Mouse (Mus musculus) forebrain, embryonic 15.5 days (tissue): ENCODE data around the gene Wdr37. TPM values are rescaled to one million over a fixed set of nuclear protein-coding genes. Genes with fewer than 3 reads are reported as not detected.

Experiments used
- ATAC-seq: fragments of 200-750 bp; cut with Nextera tagmentation; replicated peaks from 2 replicates; pipeline ENCODE4 v1.8.0; 2017; ENCODE audit warnings: mild to moderate bottlenecking, moderate TSS enrichment, moderate library complexity
- H3K27ac ChIP-seq: fragments of 300-500 bp; sonication (generic); replicated peaks from 2 replicates; pipeline ENCODE4 v1.5.1; 2015; ENCODE audit warnings: mild to moderate bottlenecking, inconsistent platforms
- H3K27me3 ChIP-seq: fragments of 300-500 bp; sonication (generic); 2 replicates; pipeline ENCODE4 v1.6.1; 2015; ENCODE audit warnings: inconsistent platforms
- H3K36me3 ChIP-seq: fragments of 300-500 bp; sonication (generic); 2 replicates; pipeline ENCODE4 v1.6.1; 2015; ENCODE audit warnings: mild to moderate bottlenecking, inconsistent platforms
- H3K4me1 ChIP-seq: fragments of 300-500 bp; sonication (generic); 2 replicates; pipeline ENCODE4 v1.6.1; 2015; ENCODE audit warnings: inconsistent platforms
- H3K4me2 ChIP-seq: fragments of 300-500 bp; sonication (generic); replicated peaks from 2 replicates; pipeline ENCODE4 v1.6.1; 2015; ENCODE audit warnings: mild to moderate bottlenecking, inconsistent platforms
- H3K4me3 ChIP-seq: fragments of 300-500 bp; sonication (generic); 2 replicates; pipeline ENCODE4 v1.5.1; 2015; ENCODE audit warnings: mild to moderate bottlenecking, inconsistent platforms
- H3K9ac ChIP-seq: fragments of 300-500 bp; sonication (generic); replicated peaks from 2 replicates; pipeline ENCODE4 v1.6.1; 2015; ENCODE audit warnings: mild to moderate bottlenecking, inconsistent platforms
- H3K9me3 ChIP-seq: fragments of 300-500 bp; sonication (generic); 2 replicates; pipeline ENCODE4 v1.6.1; 2016; ENCODE audit warnings: inconsistent platforms
- WGBS: fragments of 180-500 bp; shearing (Covaris S2); methylation state at CpG from one replicate; pipeline ENCODE4 v1.1.7; 2015; ENCODE audit warnings: mixed read lengths; 5-methylcytosine and 5-hydroxymethylcytosine counted together
- microRNA-seq: library from miRNA; unstranded; fragments of <30 nt; microRNA quantifications from one replicate; pipeline ENCODE4, GENCODE M21; 2016
- polyA plus RNA-seq: library from polyadenylated mRNA; unstranded; fragments of >200 nt; fragmentation: Nextera tagmentation; extraction: Ambion mirVana; gene quantifications from 2 replicates; pipeline ENCODE4 v1.2.1, GENCODE M21; 2015

Gene Wdr37
- polyA plus RNA-seq, 1 experiment from 2014 or later = 45.5 TPM

DNA sequence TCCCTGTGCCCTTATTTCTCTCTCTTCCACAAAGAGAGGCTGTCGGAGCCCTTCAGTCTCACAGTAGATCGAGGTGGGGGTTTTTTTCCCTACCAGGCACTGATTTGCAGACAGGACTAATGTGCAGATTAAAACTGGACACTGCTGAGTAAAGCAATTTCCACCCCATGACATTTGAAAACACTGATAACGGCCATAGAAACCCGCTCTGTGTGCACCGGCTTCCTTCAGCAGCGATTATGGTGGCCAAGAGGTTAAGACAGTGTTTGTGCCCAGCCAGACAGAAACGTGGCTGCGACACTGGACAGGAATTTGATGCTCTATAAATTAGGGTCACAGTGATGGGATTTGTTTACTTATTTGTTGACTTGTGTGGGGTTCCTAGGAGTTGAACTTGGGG lies 78.5 kb downstream of the Wdr37 start:
- Histone ChIP-seq H3K27ac (no peak overlapping the region), H3K4me3 (no peak overlapping the region), H3K36me3 (no peaks in the 10 kb centered on the region), H3K9me3 (no peaks in the 10 kb centered on the region), H3K4me1 (no peaks in the 10 kb centered on the region), H3K9ac (no peak overlapping the region), H3K27me3 (no peaks in the 10 kb centered on the region), H3K4me2 (no peak overlapping the region)
- ATAC-seq = 0 out of 2 replicates have a peak, but pooled peaks have one; percentile 13
- 76% methylated on average over 8 of the region's 8 CpGs for WGBS

GRCm38 (mm10) chr13:8785185-8785584 lies 86.5 kb downstream of the Wdr37 start:
- H3K9ac ChIP-seq = no peak overlapping the region
- no peak overlapping the region for H3K4me2 ChIP-seq

GRCm38 (mm10) chr13:8784308-8785061 lies 87.2 kb downstream of the Wdr37 start:
- ATAC-seq = peak; percentile 76
- Histone ChIP-seq H3K36me3 (no peaks in the 10 kb centered on the region), H3K9me3 (no peaks in the 10 kb centered on the region), H3K9ac (no peak overlapping the region), H3K4me3 (no peak overlapping the region), H3K27ac (no peak overlapping the region), H3K27me3 (no peaks in the 10 kb centered on the region), H3K4me2 (no peak overlapping the region), H3K4me1 (0 out of 2 replicates have a peak, but pooled peaks cover 9% of the 10 kb centered on the region)
- 77% methylated on average over 14 of the region's 14 CpGs for WGBS

More at GRCm38 (mm10) chr13:8785185-8785584, 86.5 kb downstream of the Wdr37 start:
- 39% methylated on average over 9 of the region's 9 CpGs for WGBS
- Histone ChIP-seq H3K4me1 (0 out of 2 replicates have a peak, but pooled peaks cover 9% of the 10 kb centered on the region), H3K27ac (no peak overlapping the region), H3K4me3 (no peak overlapping the region), H3K27me3 (no peaks in the 10 kb centered on the region), H3K36me3 (no peaks in the 10 kb centered on the region), H3K9me3 (no peaks in the 10 kb centered on the region)
- peak; percentile 86 for ATAC-seq

- WGBS = 87% methylated on average over 10 of the region's 10 CpGs
- no peak overlapping the region for H3K4me2 ChIP-seq
- H3K36me3 ChIP-seq = no peaks in the 10 kb centered on the region
- no peaks in the 10 kb centered on the region for H3K27me3 ChIP-seq
- H3K4me1 ChIP-seq = 0 out of 2 replicates have a peak, but pooled peaks cover 9% of the 10 kb centered on the region
- H3K9ac ChIP-seq = no peak overlapping the region
- H3K9me3 ChIP-seq = no peaks in the 10 kb centered on the region
- ATAC-seq = no peak
- no peak overlapping the region for H3K27ac ChIP-seq
- H3K4me3 ChIP-seq = no peak overlapping the region
Observed at GRCm38 (mm10) chr13:8783686-8784307, 87.9 kb downstream of the Wdr37 start.

GRCm38 (mm10) chr13:8782636-8783035 lies 89.1 kb downstream of the Wdr37 start:
- Histone ChIP-seq H3K4me2 (no peak overlapping the region), H3K36me3 (no peaks in the 10 kb centered on the region), H3K4me3 (no peak overlapping the region), H3K9ac (no peak overlapping the region), H3K4me1 (0 out of 2 replicates have a peak, but pooled peaks cover 9% of the 10 kb centered on the region), H3K9me3 (no peaks in the 10 kb centered on the region), H3K27ac (no peak overlapping the region), H3K27me3 (no peaks in the 10 kb centered on the region)
- ATAC-seq = no peak
- 67% methylated on average over 4 of the region's 4 CpGs for WGBS

DNA sequence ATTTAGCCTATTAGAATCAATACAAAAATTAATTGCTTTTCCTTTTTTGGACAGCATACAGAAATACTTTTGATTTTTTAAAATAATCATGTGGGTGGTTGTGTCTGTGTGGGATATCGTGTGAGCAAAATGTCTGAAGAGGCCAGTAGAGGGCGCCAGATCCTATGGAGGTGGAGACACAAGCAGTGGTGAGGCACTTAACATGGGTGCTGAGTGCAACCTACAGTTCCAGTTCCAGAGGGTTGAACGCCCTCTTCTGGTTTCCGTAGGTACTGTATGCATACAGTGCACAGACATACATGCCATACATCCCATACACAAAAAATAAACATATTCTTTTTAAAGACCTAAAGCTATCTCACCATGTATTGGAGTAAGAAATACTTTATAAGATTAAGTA lies 91.3 kb downstream of the Wdr37 start:
- H3K4me2 ChIP-seq = no peak overlapping the region
- H3K4me1 ChIP-seq = 0 out of 2 replicates have a peak, but pooled peaks cover 9% of the 10 kb centered on the region
- no peak overlapping the region for H3K4me3 ChIP-seq
- ATAC-seq = no peak
- no peak overlapping the region for H3K27ac ChIP-seq
- WGBS = 56% methylated on average over 4 of the region's 4 CpGs
- no peaks in the 10 kb centered on the region for H3K36me3 ChIP-seq
- H3K9ac ChIP-seq = no peak overlapping the region
- no peaks in the 10 kb centered on the region for H3K27me3 ChIP-seq
- H3K9me3 ChIP-seq = no peaks in the 10 kb centered on the region

DNA sequence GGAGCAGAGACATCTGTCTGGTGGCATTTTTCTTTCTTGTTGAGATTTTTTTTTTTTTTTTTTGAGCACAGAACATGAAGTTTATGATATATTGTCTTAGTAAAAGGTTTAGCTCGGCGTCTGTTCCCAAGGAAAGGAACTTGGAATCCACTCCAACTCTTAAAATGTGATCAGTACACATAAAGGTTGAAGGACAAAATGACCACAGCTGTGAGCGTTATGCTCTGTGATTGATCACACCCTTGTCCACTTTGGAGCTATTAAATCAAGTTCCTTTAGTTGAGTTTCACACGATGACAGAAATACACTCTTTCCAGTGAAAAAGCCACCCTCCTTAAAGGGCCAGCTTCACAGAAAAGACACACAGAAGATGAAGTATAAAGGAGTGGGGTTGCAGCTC lies 101.1 kb downstream of the Wdr37 start:
- no peak for ATAC-seq
- H3K4me1 ChIP-seq = no peaks in the 10 kb centered on the region
- H3K4me3 ChIP-seq = no peak overlapping the region
- no peak overlapping the region for H3K27ac ChIP-seq
- no peaks in the 10 kb centered on the region for H3K9me3 ChIP-seq
- no peaks in the 10 kb centered on the region for H3K36me3 ChIP-seq
- no peak overlapping the region for H3K4me2 ChIP-seq
- 83% methylated on average over 4 of the region's 4 CpGs for WGBS
- H3K27me3 ChIP-seq = no peaks in the 10 kb centered on the region
- no peak overlapping the region for H3K9ac ChIP-seq

DNA sequence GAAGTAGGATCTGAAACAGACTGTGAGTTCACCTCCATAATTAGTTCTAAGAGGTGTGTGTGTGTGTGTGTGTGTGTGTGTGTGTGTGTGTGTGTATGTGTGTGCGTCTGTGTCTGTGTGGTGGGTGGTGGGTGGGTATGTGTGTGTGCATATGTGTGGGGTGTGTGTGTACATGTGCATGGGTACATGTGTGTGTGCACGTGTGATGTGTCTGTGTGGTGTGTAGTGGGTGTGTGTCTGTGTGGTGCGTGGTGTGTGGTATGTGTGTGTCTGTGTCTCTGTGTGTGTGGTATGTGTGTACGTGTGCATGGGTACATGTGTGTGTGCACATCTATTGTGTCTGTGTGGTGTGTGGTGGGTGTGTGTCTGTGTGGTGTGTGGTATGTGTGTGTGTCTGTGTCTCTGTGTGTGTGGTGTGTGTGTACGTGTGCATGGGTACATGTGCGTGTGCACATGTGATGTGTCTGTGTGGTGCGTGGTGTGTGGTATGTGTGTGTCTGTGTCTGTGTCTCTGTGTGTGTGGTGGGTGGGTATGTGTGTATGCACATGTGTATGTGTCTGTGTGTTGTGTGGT lies 102.0 kb downstream of the Wdr37 start:
- H3K4me3 ChIP-seq = no peak overlapping the region
- H3K4me1 ChIP-seq = no peaks in the 10 kb centered on the region
- no peak overlapping the region for H3K4me2 ChIP-seq
- WGBS = 91% methylated on average over 7 of the region's 7 CpGs
- H3K27ac ChIP-seq = no peak overlapping the region
- H3K9ac ChIP-seq = no peak overlapping the region
- H3K9me3 ChIP-seq = no peaks in the 10 kb centered on the region
- H3K27me3 ChIP-seq = no peaks in the 10 kb centered on the region
- H3K36me3 ChIP-seq = no peaks in the 10 kb centered on the region
- ATAC-seq = 0 out of 2 replicates have a peak, but pooled peaks have one; percentile 38

DNA sequence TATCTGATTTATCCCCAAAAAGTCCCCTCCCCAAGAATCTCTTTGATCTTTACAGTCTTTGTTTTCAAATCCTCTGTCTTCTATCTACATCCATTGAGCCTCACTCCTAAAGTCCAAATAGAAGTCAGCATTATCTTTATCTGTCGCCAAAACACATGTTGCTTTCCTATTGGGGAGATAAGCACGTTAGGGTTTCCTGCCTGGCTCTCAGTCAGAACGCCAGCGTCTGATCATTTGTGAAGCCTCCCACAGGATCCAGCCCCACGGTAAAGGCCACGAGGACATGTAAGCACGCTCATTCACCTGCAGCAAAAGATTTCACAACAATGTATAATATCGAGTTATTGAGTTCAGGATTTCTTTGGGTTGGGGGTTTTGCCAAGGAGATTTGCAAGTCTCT lies 110.8 kb downstream of the Wdr37 start:
- no peaks in the 10 kb centered on the region for H3K9me3 ChIP-seq
- H3K27me3 ChIP-seq = no peaks in the 10 kb centered on the region
- no peaks in the 10 kb centered on the region for H3K36me3 ChIP-seq
- no peak overlapping the region for H3K9ac ChIP-seq
- H3K4me3 ChIP-seq = no peak overlapping the region
- WGBS = 70% methylated on average over 8 of the region's 8 CpGs
- no peak for ATAC-seq
- H3K27ac ChIP-seq = no peak overlapping the region
- no peak overlapping the region for H3K4me2 ChIP-seq
- no peaks in the 10 kb centered on the region for H3K4me1 ChIP-seq

Small RNA genes within 50 kb of the gene (microRNA-seq; reads per million reads assigned to microRNA genes)
- gene Gm22750 = not detected

Other genes with a start within 250 kb of the Wdr37 start
- 88.5 and 91.7 TPM in 2 replicates for gene Idi1, start 13.6 kb upstream of the Wdr37 start, polyA plus RNA-seq
- not detected in 2 replicates for gene Gm9745, start 76.3 kb upstream of the Wdr37 start, polyA plus RNA-seq
- gene Idi2, start 81.0 kb upstream of the Wdr37 start, polyA plus RNA-seq = not detected in 2 replicates
- 72.0 and 78.7 TPM in 2 replicates for gene Gtpbp4, start 124.2 kb upstream of the Wdr37 start, polyA plus RNA-seq
- gene Larp4b, start 222.0 kb upstream of the Wdr37 start, polyA plus RNA-seq = 36.7 and 39.3 TPM in 2 replicates